12 mouse cellular contexts compared by ENCODE assay signal in genomic region chr4:15684670-15685069, GRCm38 (mm10).
DNase-seq lines count a peak whose midpoint lies in the region; ATAC-seq lines count a peak whose summit lies in the region.
"Had no signal": no experiment of that assay in that cellular context is flagged by ENCODE, and none has a peak within 500 bp of the region (broad histone marks: within the 10 kb centered on the region; RNA-seq: fewer than 3 reads in every experiment).

No protein-coding gene starts in this region.

- H3K9me3 ChIP-seq in kidney, embryonic 16.5 days (ENCODE audit: low read length): no peaks in the 10 kb centered on the region
- H3K9me3 ChIP-seq in forebrain, embryonic 11.5 days (ENCODE audit: control insufficient read depth, low read length): no peaks in the 10 kb centered on the region
- H3K9me3 ChIP-seq: liver, embryonic 15.5 days; midbrain, embryonic 10.5 days had no signal

- ATAC-seq in kidney, embryonic 16.5 days (ENCODE audit: low FRiP score, low TSS enrichment): no peak
- ATAC-seq in forebrain, embryonic 11.5 days (replicated peaks; ENCODE audit: low FRiP score): no peak
- ATAC-seq: hindbrain, embryonic 16.5 days had no signal

- H3K4me1 ChIP-seq in kidney, embryonic 16.5 days (ENCODE audit: insufficient read depth, low read length): no peaks in the 10 kb centered on the region
- no peaks in the 10 kb centered on the region for H3K4me1 ChIP-seq in forebrain, embryonic 11.5 days (replicated peaks; ENCODE audit: control insufficient read depth, insufficient read depth, low read length)
- H3K4me1 ChIP-seq: liver, embryonic 15.5 days; midbrain, embryonic 10.5 days had no signal

- H3K4me3 ChIP-seq in kidney, embryonic 16.5 days (ENCODE audit: low read length): no peak overlapping the region
- no peak overlapping the region for H3K4me3 ChIP-seq in forebrain, embryonic 11.5 days (ENCODE audit: low read depth, low read length)
- H3K4me3 ChIP-seq: liver, embryonic 15.5 days; midbrain, embryonic 10.5 days had no signal

- DNase-seq in adrenal gland, adult (ENCODE audit: inconsistent age in 2 of 2, low spot score in 1 of 2): peak; percentile 14 to 39
- DNase-seq in adrenal gland, adult 18-20 months (ENCODE audit: low spot score in 2 of 2): no peak
- DNase-seq in kidney, postnatal 14 days: peak; percentile 5
- peak; percentile 3 for DNase-seq in urinary bladder, postnatal 14 days (ENCODE audit: low spot score)
- no peak for DNase-seq in urinary bladder, adult 18-20 months (ENCODE audit: low spot score in 2 of 2)
- no peak for DNase-seq in right cerebral cortex, postnatal 25 days
- DNase-seq in forebrain, embryonic 11.5 days (ENCODE audit: low spot score): no peak
- DNase-seq: gastrocnemius, postnatal 36 days had no signal

- H3K4me2 ChIP-seq in kidney, embryonic 16.5 days (replicated peaks; ENCODE audit: low read depth, low read length): no peak overlapping the region
- no peak overlapping the region for H3K4me2 ChIP-seq in forebrain, embryonic 11.5 days (ENCODE audit: low read depth, low read length, severe bottlenecking)
- H3K4me2 ChIP-seq: liver, embryonic 15.5 days had no signal

- no peaks in the 10 kb centered on the region for H3K27me3 ChIP-seq in kidney, embryonic 16.5 days (ENCODE audit: insufficient read depth, low read length)
- no peaks in the 10 kb centered on the region for H3K27me3 ChIP-seq in forebrain, embryonic 11.5 days (ENCODE audit: control insufficient read depth, insufficient read depth, low read length)
- H3K27me3 ChIP-seq: liver, embryonic 15.5 days had no signal

- H3K36me3 ChIP-seq in kidney, embryonic 16.5 days (ENCODE audit: insufficient read depth, low read length): no peaks in the 10 kb centered on the region
- H3K36me3 ChIP-seq in forebrain, embryonic 11.5 days (ENCODE audit: control insufficient read depth, insufficient read depth, low read length): no peaks in the 10 kb centered on the region
- H3K36me3 ChIP-seq: liver, embryonic 15.5 days; midbrain, embryonic 10.5 days had no signal

- H3K27ac ChIP-seq in kidney, embryonic 16.5 days (ENCODE audit: low read length): no peak overlapping the region
- H3K27ac ChIP-seq in forebrain, embryonic 11.5 days (ENCODE audit: low read depth, low read length): no peak overlapping the region
- H3K27ac ChIP-seq: liver, embryonic 15.5 days; midbrain, embryonic 10.5 days had no signal

- H3K9ac ChIP-seq in kidney, embryonic 16.5 days (replicated peaks; ENCODE audit: low read length): no peak overlapping the region
- H3K9ac ChIP-seq in forebrain, embryonic 11.5 days (ENCODE audit: low read length): no peak overlapping the region
- H3K9ac ChIP-seq: liver, embryonic 15.5 days had no signal

Comparison
In these comparisons a context has a peak if more than half of its experiments do, and no peak if none do; other contexts are left out.
1. DNase-seq: peak in adrenal gland, adult (2 of 2), kidney, postnatal 14 days (single experiment) and urinary bladder, postnatal 14 days (single experiment); none in adrenal gland, adult 18-20 months (0 of 2), urinary bladder, adult 18-20 months (0 of 2), right cerebral cortex, postnatal 25 days (single experiment) and forebrain, embryonic 11.5 days (single experiment).